Mouse (Mus musculus): ENCODE measurements at regions not wholly inside any gene's neighbourhood (a gene's known extent, or its start where the extent isn't known, plus 50 kb on each side); places are given as distances from the start of the nearest gene placed in this dataset.

DNA sequence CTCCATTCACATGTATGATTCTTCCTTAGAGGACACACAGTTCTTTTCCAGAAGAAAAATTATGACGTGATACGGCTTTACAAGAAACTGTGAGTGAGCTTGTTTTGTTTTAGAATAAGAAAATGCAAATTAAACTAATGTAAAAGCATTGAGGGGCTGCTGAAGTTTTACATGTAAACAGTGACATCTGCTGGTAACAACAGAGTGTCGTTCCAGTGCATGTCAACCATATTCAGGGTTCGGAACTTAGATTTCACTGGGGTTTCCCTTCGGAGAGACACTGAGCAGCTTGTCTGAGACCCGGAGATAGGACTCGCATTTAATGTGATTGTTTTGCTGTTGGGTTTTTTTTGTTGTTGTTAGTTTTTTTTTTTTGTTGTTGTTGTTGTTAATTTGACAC, 148.4 kb upstream of the Ube3a start:
- Histone ChIP-seq H3K27ac (no peak overlapping the region), H3K4me3 (no peak overlapping the region)
- peak; percentile 67 for TF ChIP-seq CTCF (IDR thresholded peaks at IDR 0.05)
- no peak for DNase-seq
- intact Hi-C loops (cut with DNase I), result no loop called here
